Mouse (Mus musculus) small intestine, adult 2 months (tissue): ENCODE data around the gene Vmn1r234. TPM values are rescaled to one million over a fixed set of nuclear protein-coding genes. Genes with fewer than 3 reads are reported as not detected.
A peak's percentile ranks its signal among the peaks of the same experiment; 100 is the strongest.
"Not testable (repeated sequence)": the region's sequence is repeated elsewhere in the genome, so short reads cannot be mapped to it uniquely, and the experiment has no call there.

ENCODE experiments used
- H3K27ac ChIP-seq: fragments of 200-500 bp; 2 replicates; pipeline ENCODE4 v1.5.1; 2012; ENCODE audit warnings: low read depth, low read length, control low read depth, inconsistent platforms; ENCODE audit not compliant: insufficient read depth
- H3K27me3 ChIP-seq: fragments of 200-500 bp; 2 replicates; pipeline ENCODE4 v1.6.1; 2012; ENCODE audit warnings: mild to moderate bottlenecking, moderate library complexity, low read length, inconsistent platforms; ENCODE audit not compliant: control insufficient read depth, insufficient read depth
- H3K36me3 ChIP-seq: fragments of 200-500 bp; 2 replicates; pipeline ENCODE4 v1.6.1; 2012; ENCODE audit warnings: mild to moderate bottlenecking, low read length, control low read depth, inconsistent platforms; ENCODE audit not compliant: control insufficient read depth, insufficient read depth
- H3K4me1 ChIP-seq: fragments of 200-500 bp; 2 replicates; pipeline ENCODE4 v1.6.1; 2012; ENCODE audit warnings: low read length, inconsistent platforms, mixed read lengths; ENCODE audit not compliant: control insufficient read depth, insufficient read depth, insufficient read length
- H3K4me3 ChIP-seq: fragments of 200-500 bp; 2 replicates; pipeline ENCODE4 v1.5.1; 2012; ENCODE audit warnings: low read depth, mild to moderate bottlenecking, control low read depth, inconsistent platforms, low read length, moderate library complexity
- CTCF ChIP-seq: fragments of 200-500 bp; IDR thresholded peaks from 2 replicates; pipeline ENCODE4 v1.5.1; 2012; ENCODE audit warnings: low read depth, mild to moderate bottlenecking, control low read depth, inconsistent platforms, low read length, moderate library complexity, mixed read lengths; ENCODE audit not compliant: insufficient replicate concordance, insufficient read length; ENCODE audit errors: extremely low read depth
- POLR2A ChIP-seq: fragments of 200-500 bp; IDR thresholded peaks from 2 replicates; pipeline ENCODE4 v1.6.1; 2012; ENCODE audit warnings: low read depth, mild to moderate bottlenecking, control low read depth, inconsistent platforms, low read length, moderate library complexity
- WGBS: fragments of 180-500 bp; shearing (Covaris S2); methylation state at CpG from one replicate; pipeline ENCODE4 v1.1.7; 2018; 5-methylcytosine and 5-hydroxymethylcytosine counted together
- polyA plus RNA-seq: library from polyadenylated mRNA; depleted of rRNA; stranded (reverse); fragments of >200 nt; gene quantifications from 2 replicates; pipeline ENCODE4 v1.2.3, GENCODE M21; 2012; rRNA removed

Vmn1r234 gene
- polyA plus RNA-seq: not detected in 2 replicates

DNA sequence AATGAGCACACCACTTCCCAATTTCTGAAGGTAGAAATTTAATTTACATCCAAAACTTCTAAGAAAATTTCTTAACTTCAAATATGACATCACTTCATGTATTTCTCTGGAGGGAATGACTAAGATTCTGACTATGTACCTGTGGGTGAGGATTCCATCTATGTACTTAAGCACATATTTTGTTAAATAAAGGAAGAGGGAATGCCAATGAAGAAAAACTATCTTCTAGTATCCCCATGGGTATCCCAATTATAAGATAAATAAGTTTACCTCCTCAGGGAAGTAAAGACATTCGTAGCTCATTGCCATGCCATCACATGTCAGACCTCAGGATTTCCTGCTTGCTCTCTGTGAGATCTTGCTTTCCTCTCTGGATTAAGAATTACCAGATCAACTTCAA lies at the start of gene Vmn1r234:
Gene Vmn1r234, plus strand, starts transcription at position 301 of the 400 bp plus-strand sequence.
- WGBS: 86% methylated on average over 1 of the region's 1 CpGs

GRCm38 (mm10) chr17:21211081-21211480 lies 14.8 kb upstream of the Vmn1r234 start:
- H3K36me3 ChIP-seq, H3K27ac ChIP-seq, H3K4me3 ChIP-seq, H3K27me3 ChIP-seq, H3K4me1 ChIP-seq: not testable (repeated sequence)
- 78% methylated on average over 1 of the region's 1 CpGs for WGBS

More for the DNA sequence above, at the start of gene Vmn1r234:
- H3K36me3 ChIP-seq: no peaks in the 10 kb centered on the region
- no peak within 1 kb of the TSS for H3K4me3 ChIP-seq
- no peak within 1 kb of the TSS for H3K27ac ChIP-seq
- H3K4me1 ChIP-seq: no peaks in the 10 kb centered on the region
- TF ChIP-seq POLR2A: no peak
- no peak for TF ChIP-seq CTCF
- H3K27me3 ChIP-seq: no peaks in the 10 kb centered on the region

DNA sequence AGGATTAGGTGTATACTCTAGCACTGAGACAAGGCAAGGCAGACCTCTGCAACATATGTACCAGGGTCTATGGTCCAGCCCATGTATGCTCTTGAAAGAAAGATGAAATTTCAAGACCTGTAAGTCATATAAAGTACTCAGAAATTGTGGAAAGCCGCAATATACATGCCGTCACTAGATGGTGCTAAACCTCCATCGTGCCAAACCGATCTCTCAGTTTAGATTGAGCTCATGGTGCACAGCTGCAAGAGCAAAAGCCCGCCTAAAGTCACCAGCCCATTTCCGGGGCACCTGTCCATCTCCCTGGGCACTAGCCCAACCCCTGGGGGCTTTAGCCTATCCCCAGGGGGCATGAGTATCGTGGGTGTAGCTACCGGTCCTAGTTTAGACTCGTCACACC lies 5.8 kb downstream of the Vmn1r234 start:
- Histone ChIP-seq H3K27me3 (no peaks in the 10 kb centered on the region), H3K4me3 (no peak overlapping the region), H3K4me1 (no peaks in the 10 kb centered on the region), H3K27ac (no peak overlapping the region), H3K36me3 (no peaks in the 10 kb centered on the region)
- TF ChIP-seq POLR2A (no peak), CTCF (no peak)
- WGBS: 36% methylated on average over 9 of the region's 9 CpGs

DNA sequence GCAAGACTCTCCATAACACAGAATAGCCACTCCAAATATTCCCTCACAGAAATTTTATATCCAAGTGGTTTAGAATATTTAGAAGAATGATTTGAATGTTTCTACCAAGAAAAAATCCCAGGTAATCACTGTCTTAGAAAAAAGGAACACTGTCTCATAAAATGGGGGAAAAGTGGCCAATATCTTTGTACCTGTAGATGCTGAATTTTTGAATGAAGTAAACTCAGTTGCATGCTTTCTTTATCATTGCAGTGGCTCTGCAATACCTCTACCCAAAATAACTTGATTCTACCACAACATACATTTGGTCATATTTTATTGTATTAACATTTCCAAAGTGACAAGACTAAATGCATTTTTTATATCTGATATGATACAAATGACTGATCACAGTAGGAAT lies 30.2 kb downstream of the Vmn1r234 start, which contains the start of gene Vmn1r235:
Gene Vmn1r235, plus strand, starts transcription at position 301 of the 400 bp plus-strand sequence.
- H3K36me3 ChIP-seq: no peaks in the 10 kb centered on the region
- H3K4me1 ChIP-seq: no peaks in the 10 kb centered on the region
- TF ChIP-seq CTCF: no peak
- TF ChIP-seq POLR2A: no peak
- no peak within 1 kb of the TSS for H3K4me3 ChIP-seq
- H3K27me3 ChIP-seq: no peaks in the 10 kb centered on the region
- H3K27ac ChIP-seq: no peak within 1 kb of the TSS

GRCm38 (mm10) chr17:21272103-21272502 lies 46.2 kb downstream of the Vmn1r234 start:
- H3K27me3 ChIP-seq: no peaks in the 10 kb centered on the region
- no peaks in the 10 kb centered on the region for H3K4me1 ChIP-seq
- WGBS: 18% methylated on average over 4 of the region's 4 CpGs
- H3K4me3 ChIP-seq: no peak overlapping the region
- H3K36me3 ChIP-seq: no peaks in the 10 kb centered on the region
- peak; percentile 28; the same call in 1 of the 2 replicates for TF ChIP-seq CTCF
- no peak for TF ChIP-seq POLR2A
- H3K27ac ChIP-seq: no peak overlapping the region

DNA sequence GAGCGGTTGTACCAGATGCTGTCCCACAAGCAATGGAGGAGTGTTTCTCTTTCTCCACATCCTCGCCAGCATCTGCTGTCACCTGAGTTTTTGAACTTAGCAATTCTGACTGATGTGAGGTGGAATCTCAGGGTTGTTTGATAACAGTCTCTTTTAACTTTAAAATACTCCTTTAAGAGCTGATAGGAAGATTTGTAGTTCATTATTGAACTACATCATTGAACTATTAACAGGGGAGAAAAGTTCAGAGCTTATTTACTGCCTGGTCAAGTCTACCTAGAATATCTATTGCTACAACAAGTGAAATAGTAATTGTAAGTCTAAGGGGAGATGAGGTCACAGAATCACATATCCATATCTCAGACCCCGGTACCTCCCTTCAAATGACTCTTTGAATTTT lies 56.8 kb downstream of the Vmn1r234 start, which contains the start of gene Vmn1r236:
Gene Vmn1r236, plus strand, starts transcription at position 301 of the 400 bp plus-strand sequence.
- TF ChIP-seq CTCF (no peak), POLR2A (no peak)
- Histone ChIP-seq H3K4me3 (no peak within 1 kb of the TSS), H3K4me1 (no peaks in the 10 kb centered on the region), H3K27me3 (no peaks in the 10 kb centered on the region), H3K36me3 (no peaks in the 10 kb centered on the region), H3K27ac (no peak within 1 kb of the TSS)
- WGBS: 76% methylated on average over 3 of the region's 3 CpGs

DNA sequence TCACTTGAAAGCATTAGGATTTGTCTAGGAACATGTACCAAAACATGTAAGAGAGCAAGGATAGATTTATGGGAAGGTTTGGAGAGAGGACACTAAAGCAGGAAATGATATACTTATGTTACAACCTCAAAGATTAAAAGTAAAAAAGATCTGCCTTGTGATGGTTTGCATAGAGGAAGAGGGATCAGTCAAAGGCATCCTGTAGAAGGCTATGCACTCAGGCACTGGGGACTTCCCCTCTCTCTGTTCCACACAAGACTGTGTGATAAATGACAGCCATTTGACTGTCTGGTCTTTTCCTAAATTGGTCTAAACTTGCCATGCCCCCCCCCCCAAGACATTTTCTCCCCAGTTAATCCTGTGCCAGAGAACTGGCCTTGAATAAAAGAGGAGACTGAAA lies 58.5 kb downstream of the Vmn1r234 start:
- no peaks in the 10 kb centered on the region for H3K36me3 ChIP-seq
- TF ChIP-seq CTCF: no peak
- no peak for TF ChIP-seq POLR2A

More for the DNA sequence above, 58.5 kb downstream of the Vmn1r234 start:
- no peaks in the 10 kb centered on the region for H3K4me1 ChIP-seq
- no peak overlapping the region for H3K4me3 ChIP-seq
- no peaks in the 10 kb centered on the region for H3K27me3 ChIP-seq
- no peak overlapping the region for H3K27ac ChIP-seq

Other genes with a start within 250 kb of the Vmn1r234 start
- gene Vmn1r233, start 229.6 kb upstream of the Vmn1r234 start, polyA plus RNA-seq: not detected in 2 replicates
- gene Zfp160, start 217.2 kb upstream of the Vmn1r234 start, polyA plus RNA-seq: 0.33 and 0.89 TPM in 2 replicates
- not detected in 2 replicates for gene Vmn1r235, start 30.3 kb downstream of the Vmn1r234 start, polyA plus RNA-seq
- gene Vmn1r236, start 56.9 kb downstream of the Vmn1r234 start, polyA plus RNA-seq: not detected in 2 replicates
- gene Vmn1r237, start 85.8 kb downstream of the Vmn1r234 start, polyA plus RNA-seq: not detected in 2 replicates
- gene Zfp677, start 157.7 kb downstream of the Vmn1r234 start, polyA plus RNA-seq: 0.11 TPM in 1 of 2 replicates, not detected in the other
- 0.20 TPM in 1 of 2 replicates, not detected in the other for gene Zfp54, start 197.1 kb downstream of the Vmn1r234 start, polyA plus RNA-seq
- gene Zfp51, start 224.3 kb downstream of the Vmn1r234 start, polyA plus RNA-seq: 0.08 and 0.15 TPM in 2 replicates